Mouse (Mus musculus): ENCODE results near the gene Vapa. TPM values are rescaled to one million over a fixed set of nuclear protein-coding genes. Genes with fewer than 3 reads are reported as not detected.
"Not testable (repeated sequence)": the region's sequence is repeated elsewhere in the genome, so short reads cannot be mapped to it uniquely, and the experiment has no call there.

Vapa gene
- polyA plus RNA-seq, 1 experiment from 2014 or later, result 55.8 TPM

GRCm38 (mm10) chr17:65552426-65552997, 60.8 kb downstream of the Vapa start:
- H3K27ac ChIP-seq (ENCODE audit: low read length), result no peak overlapping the region
- ATAC-seq (ENCODE audit: low read depth), result no peak
- H3K9me3 ChIP-seq (replicated peaks; ENCODE audit: control insufficient read depth, low read length), result no peaks in the 10 kb centered on the region
- no peaks in the 10 kb centered on the region for H3K27me3 ChIP-seq (ENCODE audit: control insufficient read depth, insufficient read depth, low read depth, low read length)
- no peak overlapping the region for H3K4me2 ChIP-seq (ENCODE audit: low read depth, low read length)
- H3K36me3 ChIP-seq (ENCODE audit: control insufficient read depth, insufficient read depth), result no peaks in the 10 kb centered on the region
- peaks cover under 1% of the 10 kb centered on the region; the same call in 1 of the 2 replicates for H3K4me1 ChIP-seq (ENCODE audit: control insufficient read depth, low read depth, low read length)
- no peak overlapping the region for H3K4me3 ChIP-seq (ENCODE audit: low read depth, low read length)
- no peak overlapping the region for H3K9ac ChIP-seq (ENCODE audit: low read depth, low read length)
- WGBS (ENCODE audit: insufficient replicate concordance), result 69% methylated on average over 12 of the region's 12 CpGs

- H3K4me3 ChIP-seq (ENCODE audit: low read depth, low read length), result no peak overlapping the region
- no peak overlapping the region for H3K9ac ChIP-seq (ENCODE audit: low read depth, low read length)
- 64% methylated on average over 4 of the region's 4 CpGs for WGBS (ENCODE audit: insufficient replicate concordance)
- no peak for ATAC-seq (ENCODE audit: low read depth)
- H3K4me2 ChIP-seq (ENCODE audit: low read depth, low read length), result no peak overlapping the region
- H3K27ac ChIP-seq (ENCODE audit: low read length), result no peak overlapping the region
- H3K9me3 ChIP-seq (replicated peaks; ENCODE audit: control insufficient read depth, low read length), result no peaks in the 10 kb centered on the region
- no peaks in the 10 kb centered on the region for H3K27me3 ChIP-seq (ENCODE audit: control insufficient read depth, insufficient read depth, low read depth, low read length)
- no peaks in the 10 kb centered on the region for H3K36me3 ChIP-seq (ENCODE audit: control insufficient read depth, insufficient read depth)
- H3K4me1 ChIP-seq (ENCODE audit: control insufficient read depth, low read depth, low read length), result no peaks in the 10 kb centered on the region
Measured at GRCm38 (mm10) chr17:65550357-65550756, 63.0 kb downstream of the Vapa start.

DNA sequence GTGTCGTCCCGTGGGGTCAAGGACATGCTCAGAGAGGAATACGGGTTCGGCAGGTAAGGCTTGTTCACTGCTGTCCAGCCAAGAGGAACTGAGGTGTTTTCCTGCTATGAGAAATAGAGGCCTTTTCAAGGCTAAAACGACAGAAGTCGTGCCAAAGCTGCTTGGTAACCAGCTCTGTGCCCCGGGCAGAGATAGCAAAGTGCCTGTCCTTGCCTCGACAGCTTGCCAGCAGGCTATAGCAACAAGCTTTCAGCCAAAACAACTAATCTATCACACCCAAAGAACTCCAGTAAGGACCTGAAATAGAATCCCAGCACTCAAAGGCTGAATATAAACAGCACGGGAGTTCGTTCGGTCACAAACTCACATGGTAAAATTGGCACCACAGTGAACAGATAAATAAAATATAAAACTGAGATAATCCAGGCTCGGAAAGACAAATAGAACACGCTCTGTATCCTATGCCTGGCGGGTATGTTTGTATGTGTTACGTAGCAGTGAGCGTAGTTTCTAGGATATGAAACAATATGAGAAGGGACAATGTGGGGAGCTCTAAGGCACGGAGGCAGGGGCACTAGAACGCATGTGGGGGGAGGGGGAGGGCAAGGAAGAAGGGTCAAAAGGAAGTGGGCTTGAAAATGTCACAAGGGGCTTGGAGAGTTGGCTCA, 64.5 kb downstream of the Vapa start:
- Histone ChIP-seq H3K36me3 (ENCODE audit: control insufficient read depth, insufficient read depth) (no peaks in the 10 kb centered on the region), H3K4me1 (ENCODE audit: control insufficient read depth, low read depth, low read length) (no peaks in the 10 kb centered on the region), H3K9me3 (replicated peaks; ENCODE audit: control insufficient read depth, low read length) (no peaks in the 10 kb centered on the region), H3K4me2 (ENCODE audit: low read depth, low read length) (no peak overlapping the region), H3K27ac (ENCODE audit: low read length) (no peak overlapping the region), H3K27me3 (ENCODE audit: control insufficient read depth, insufficient read depth, low read depth, low read length) (no peaks in the 10 kb centered on the region), H3K9ac (ENCODE audit: low read depth, low read length) (no peak overlapping the region), H3K4me3 (ENCODE audit: low read depth, low read length) (no peak overlapping the region)
- no peak for ATAC-seq (ENCODE audit: low read depth)
- 64% methylated on average over 18 of the region's 18 CpGs for WGBS (ENCODE audit: insufficient replicate concordance)

DNA sequence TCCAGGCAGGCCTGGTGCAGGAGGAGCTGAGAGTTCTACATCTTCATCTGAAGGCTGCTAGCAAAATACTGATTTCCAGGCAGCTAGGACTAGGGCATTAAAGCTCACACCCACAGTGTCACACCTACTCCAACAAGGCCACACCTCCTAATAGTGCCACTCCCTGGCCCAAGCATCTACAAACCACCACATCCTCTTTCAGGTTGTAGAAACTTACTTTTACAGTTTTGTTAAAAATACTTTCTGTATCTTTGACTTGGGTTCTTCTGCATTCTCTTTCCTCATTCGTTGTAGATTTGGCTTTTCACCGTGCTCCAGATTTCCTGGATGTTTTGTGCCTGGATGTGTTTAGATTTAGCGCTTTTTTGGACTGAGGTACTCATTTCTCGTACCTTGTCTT, 67.1 kb downstream of the Vapa start:
- H3K36me3 ChIP-seq (ENCODE audit: control insufficient read depth, insufficient read depth); H3K4me2 ChIP-seq (ENCODE audit: low read depth, low read length); ATAC-seq (ENCODE audit: low read depth); H3K4me3 ChIP-seq (ENCODE audit: low read depth, low read length); H3K4me1 ChIP-seq (ENCODE audit: control insufficient read depth, low read depth, low read length); H3K27me3 ChIP-seq (ENCODE audit: control insufficient read depth, insufficient read depth, low read depth, low read length); H3K9ac ChIP-seq (ENCODE audit: low read depth, low read length); H3K9me3 ChIP-seq (replicated peaks; ENCODE audit: control insufficient read depth, low read length); H3K27ac ChIP-seq (ENCODE audit: low read length): not testable (repeated sequence)
- 64% methylated on average over 4 of the region's 4 CpGs for WGBS (ENCODE audit: insufficient replicate concordance)

DNA sequence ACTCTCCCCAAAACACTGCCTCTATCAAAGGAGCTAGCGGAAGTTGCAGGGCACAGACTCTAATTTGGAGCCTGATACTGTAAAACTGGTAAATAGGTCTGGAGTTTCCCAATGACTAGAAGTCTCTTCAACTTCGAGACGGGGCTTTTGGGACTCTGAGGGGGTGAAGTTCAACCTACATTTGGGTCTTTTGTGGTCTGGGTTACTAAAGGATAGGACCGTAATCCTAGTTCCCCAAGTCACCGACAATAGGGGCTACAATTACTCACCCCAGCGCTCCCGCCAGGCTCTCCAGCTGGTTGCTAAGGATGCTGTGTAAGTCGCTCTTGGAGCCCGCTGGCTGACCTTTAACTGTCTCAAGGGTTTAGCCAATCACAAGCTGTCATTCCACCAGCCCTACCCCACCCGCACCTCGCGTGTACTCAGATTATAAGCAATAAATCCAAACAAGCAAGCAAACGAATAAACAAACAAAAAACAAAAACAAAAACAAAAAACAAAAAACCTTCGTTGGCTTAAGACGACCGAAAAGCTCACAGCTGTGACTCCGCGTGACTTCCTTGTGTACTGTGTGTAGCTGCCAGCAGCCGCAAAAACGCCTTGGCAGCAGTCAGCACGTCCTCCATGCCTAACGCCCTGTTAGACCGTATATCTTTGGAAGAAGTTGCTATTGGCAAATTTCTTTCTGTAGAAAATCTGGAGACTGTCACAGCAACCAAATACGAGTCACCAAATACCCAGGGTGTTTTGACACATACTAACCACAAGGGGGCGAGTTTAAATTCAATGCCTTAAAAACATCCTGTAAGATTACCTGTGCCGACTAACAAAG, 72.7 kb downstream of the Vapa start, which contains the start of gene Tmem232:
Gene Tmem232 (minus strand): TSS at position 342 of the 832 bp plus-strand sequence.
- Histone ChIP-seq H3K27me3 (ENCODE audit: control insufficient read depth, insufficient read depth, low read depth, low read length) (0 out of 2 replicates have a peak, but pooled peaks cover 4% of the 10 kb centered on the region), H3K4me2 (ENCODE audit: low read depth, low read length) (peak within 1 kb of the TSS; percentile 40), H3K9ac (ENCODE audit: low read depth, low read length) (no peak within 1 kb of the TSS), H3K36me3 (ENCODE audit: control insufficient read depth, insufficient read depth) (no peaks in the 10 kb centered on the region), H3K4me3 (ENCODE audit: low read depth, low read length) (no peak within 1 kb of the TSS), H3K9me3 (replicated peaks; ENCODE audit: control insufficient read depth, low read length) (no peaks in the 10 kb centered on the region), H3K27ac (ENCODE audit: low read length) (no peak within 1 kb of the TSS), H3K4me1 (ENCODE audit: control insufficient read depth, low read depth, low read length) (no peaks in the 10 kb centered on the region)
- 17% methylated on average over 26 of the region's 26 CpGs for WGBS (ENCODE audit: insufficient replicate concordance)
- no peak for ATAC-seq (ENCODE audit: low read depth)

GRCm38 (mm10) chr17:65536156-65536555, 77.2 kb downstream of the Vapa start:
- Histone ChIP-seq H3K9ac (ENCODE audit: low read depth, low read length) (no peak overlapping the region), H3K36me3 (ENCODE audit: control insufficient read depth, insufficient read depth) (no peaks in the 10 kb centered on the region), H3K4me3 (ENCODE audit: low read depth, low read length) (no peak overlapping the region), H3K27me3 (ENCODE audit: control insufficient read depth, insufficient read depth, low read depth, low read length) (0 out of 2 replicates have a peak, but pooled peaks cover 4% of the 10 kb centered on the region), H3K4me1 (ENCODE audit: control insufficient read depth, low read depth, low read length) (no peaks in the 10 kb centered on the region), H3K27ac (ENCODE audit: low read length) (no peak overlapping the region), H3K9me3 (replicated peaks; ENCODE audit: control insufficient read depth, low read length) (no peaks in the 10 kb centered on the region), H3K4me2 (ENCODE audit: low read depth, low read length) (no peak overlapping the region)
- WGBS (ENCODE audit: insufficient replicate concordance), result 10% methylated on average over 3 of the region's 3 CpGs
- no peak for ATAC-seq (ENCODE audit: low read depth)

- not testable (repeated sequence) for H3K27me3 ChIP-seq (ENCODE audit: control insufficient read depth, insufficient read depth, low read depth, low read length); H3K4me2 ChIP-seq (ENCODE audit: low read depth, low read length); ATAC-seq (ENCODE audit: low read depth); H3K9ac ChIP-seq (ENCODE audit: low read depth, low read length); H3K4me1 ChIP-seq (ENCODE audit: control insufficient read depth, low read depth, low read length); H3K4me3 ChIP-seq (ENCODE audit: low read depth, low read length); H3K27ac ChIP-seq (ENCODE audit: low read length); H3K9me3 ChIP-seq (replicated peaks; ENCODE audit: control insufficient read depth, low read length); H3K36me3 ChIP-seq (ENCODE audit: control insufficient read depth, insufficient read depth)
Measured at GRCm38 (mm10) chr17:65532381-65532780, 81.0 kb downstream of the Vapa start.
